Mouse (Mus musculus) hindbrain, embryonic 10.5 days (tissue): ENCODE results near the gene 4632433K11Rik. TPM values are rescaled to one million over a fixed set of nuclear protein-coding genes. Genes with fewer than 3 reads are reported as not detected.

Experiments
- DNase-seq: peaks from one replicate; pipeline ENCODE4 v3.0.0-alpha.2; 2017; ENCODE audit warnings: low spot score
- H3K27ac ChIP-seq: fragments of 300-500 bp; sonication (generic); 2 replicates; pipeline ENCODE4 v1.5.1; 2016; ENCODE audit warnings: mild to moderate bottlenecking, moderate library complexity
- H3K27me3 ChIP-seq: fragments of 300-500 bp; sonication (generic); 2 replicates; pipeline ENCODE4 v1.6.1; 2016; ENCODE audit warnings: mild to moderate bottlenecking; ENCODE audit not compliant: poor library complexity, insufficient read depth, severe bottlenecking
- H3K36me3 ChIP-seq: fragments of 300-500 bp; sonication (generic); 2 replicates; pipeline ENCODE4 v1.6.1; 2016; ENCODE audit warnings: mild to moderate bottlenecking, moderate library complexity
- H3K4me1 ChIP-seq: fragments of 300-500 bp; sonication (generic); replicated peaks from 2 replicates; pipeline ENCODE4 v1.6.1; 2016; ENCODE audit warnings: mild to moderate bottlenecking
- H3K4me3 ChIP-seq: fragments of 300-500 bp; sonication (generic); 2 replicates; pipeline ENCODE4 v1.5.1; 2016; ENCODE audit warnings: mild to moderate bottlenecking, moderate library complexity
- H3K9me3 ChIP-seq: fragments of 300-500 bp; sonication (generic); 2 replicates; pipeline ENCODE4 v1.6.1; 2016; ENCODE audit warnings: mild to moderate bottlenecking, moderate library complexity
- WGBS: fragments of 180-500 bp; shearing (Covaris S2); methylation state at CpG from one replicate; pipeline ENCODE4 v1.1.7; 2016; 5-methylcytosine and 5-hydroxymethylcytosine counted together
- polyA plus RNA-seq: library from polyadenylated mRNA; unstranded; fragments of >200 nt; fragmentation: Nextera tagmentation; extraction: Ambion mirVana; gene quantifications from 2 replicates; pipeline ENCODE4 v1.2.1, GENCODE M21; 2016

The 4632433K11Rik gene
- polyA plus RNA-seq, 1 experiment from 2014 or later: not detected

DNA sequence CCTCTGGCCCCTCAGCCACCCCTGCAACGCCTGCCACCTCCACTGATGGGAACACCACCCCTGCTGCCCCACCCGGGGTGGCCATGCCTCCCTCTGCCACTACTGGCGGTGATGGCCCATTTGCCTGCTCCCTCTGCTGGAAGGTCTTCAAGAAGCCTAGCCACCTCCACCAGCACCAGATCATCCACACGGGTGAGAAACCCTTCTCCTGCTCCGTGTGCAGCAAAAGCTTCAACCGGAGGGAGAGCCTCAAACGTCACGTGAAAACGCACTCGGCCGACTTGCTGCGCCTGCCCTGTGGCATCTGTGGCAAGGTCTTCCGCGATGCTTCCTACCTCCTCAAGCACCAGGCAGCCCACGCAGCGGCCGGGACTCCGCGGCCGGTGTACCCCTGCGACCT, 4.0 kb upstream of the 4632433K11Rik start:
- DNase-seq: no peak
- Histone ChIP-seq H3K36me3 (peaks cover 98% of the 10 kb centered on the region), H3K4me1 (no peaks in the 10 kb centered on the region), H3K9me3 (peaks cover 44% of the 10 kb centered on the region), H3K27ac (no peak overlapping the region), H3K4me3 (peak overlapping the region; percentile 11; the same call in 1 of the 2 replicates), H3K27me3 (peaks cover 16% of the 10 kb centered on the region; the same call in 1 of the 2 replicates)
- 89% methylated on average over 21 of the region's 21 CpGs for WGBS

DNA sequence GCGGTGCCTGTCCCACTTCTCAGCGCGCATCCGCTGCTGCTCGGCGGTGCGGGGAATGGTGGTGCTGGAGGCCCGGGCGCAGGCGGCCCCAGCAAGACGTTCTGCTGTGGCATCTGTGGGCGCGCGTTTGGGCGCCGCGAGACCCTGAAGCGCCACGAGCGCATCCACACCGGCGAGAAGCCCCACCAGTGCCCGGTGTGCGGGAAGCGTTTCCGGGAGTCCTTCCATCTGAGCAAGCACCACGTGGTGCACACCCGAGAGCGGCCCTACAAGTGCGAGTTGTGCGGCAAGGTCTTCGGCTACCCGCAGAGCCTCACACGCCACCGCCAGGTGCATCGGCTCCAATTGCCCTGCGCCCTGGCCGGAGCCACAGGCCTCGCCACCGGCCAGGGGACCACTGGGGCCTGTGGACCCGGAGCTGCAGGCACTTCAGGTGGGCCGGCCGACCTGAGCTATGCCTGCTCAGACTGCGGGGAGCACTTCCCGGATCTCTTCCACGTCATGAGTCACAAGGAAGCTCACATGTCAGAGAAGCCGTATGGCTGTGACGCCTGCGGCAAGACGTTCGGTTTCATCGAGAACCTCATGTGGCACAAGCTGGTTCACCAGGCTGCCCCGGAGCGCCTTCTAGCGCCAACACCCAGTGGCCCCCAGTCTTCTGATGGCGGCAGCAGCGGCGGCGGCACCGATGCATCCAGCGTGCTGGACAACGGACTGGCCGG, 3.2 kb upstream of the 4632433K11Rik start:
- Histone ChIP-seq H3K4me1 (no peaks in the 10 kb centered on the region), H3K36me3 (peaks cover 99% of the 10 kb centered on the region), H3K27ac (no peak overlapping the region), H3K9me3 (peaks cover 49% of the 10 kb centered on the region), H3K4me3 (peak overlapping the region; percentile 11; the same call in 1 of the 2 replicates), H3K27me3 (peaks cover 16% of the 10 kb centered on the region; the same call in 1 of the 2 replicates)
- no peak for DNase-seq
- WGBS: 81% methylated on average over 63 of the region's 63 CpGs

- Histone ChIP-seq H3K27ac (no peak overlapping the region), H3K4me1 (no peaks in the 10 kb centered on the region), H3K4me3 (0 out of 2 replicates have a peak overlapping the region, but pooled peaks have one; percentile 7), H3K9me3 (peaks cover 54% of the 10 kb centered on the region), H3K27me3 (peaks cover 16% of the 10 kb centered on the region; the same call in 1 of the 2 replicates), H3K36me3 (peaks cover 99% of the 10 kb centered on the region)
- 74% methylated on average over 46 of the region's 46 CpGs for WGBS
- no peak for DNase-seq
These were observed 2.4 kb upstream of the 4632433K11Rik start for GRCm38 (mm10) chr7:5031496-5031895.

- H3K27ac ChIP-seq: no peak overlapping the region
- DNase-seq: no peak
- peaks cover 35% of the 10 kb centered on the region for H3K9me3 ChIP-seq
- H3K4me3 ChIP-seq: no peak overlapping the region
- 94% methylated on average over 17 of the region's 17 CpGs for WGBS
- peaks cover 4% of the 10 kb centered on the region; the same call in 1 of the 2 replicates for H3K27me3 ChIP-seq
- peaks cover 62% of the 10 kb centered on the region for H3K36me3 ChIP-seq
- H3K4me1 ChIP-seq: peaks cover 16% of the 10 kb centered on the region
These were observed 1.7 kb downstream of the 4632433K11Rik start for GRCm38 (mm10) chr7:5035628-5036027.

GRCm38 (mm10) chr7:5036136-5036535, 2.2 kb downstream of the 4632433K11Rik start:
- Histone ChIP-seq H3K27me3 (no peaks in the 10 kb centered on the region), H3K4me1 (peaks cover 16% of the 10 kb centered on the region), H3K36me3 (peaks cover 60% of the 10 kb centered on the region), H3K9me3 (peaks cover 30% of the 10 kb centered on the region), H3K27ac (no peak overlapping the region), H3K4me3 (no peak overlapping the region)
- WGBS: 88% methylated on average over 9 of the region's 9 CpGs
- DNase-seq: no peak

- Histone ChIP-seq H3K4me1 (peaks cover 16% of the 10 kb centered on the region), H3K27ac (no peak overlapping the region), H3K9me3 (peaks cover 21% of the 10 kb centered on the region), H3K4me3 (no peak overlapping the region), H3K36me3 (peaks cover 57% of the 10 kb centered on the region), H3K27me3 (no peaks in the 10 kb centered on the region)
- 90% methylated on average over 7 of the region's 7 CpGs for WGBS
- DNase-seq: no peak
These were observed 3.1 kb downstream of the 4632433K11Rik start for GRCm38 (mm10) chr7:5037026-5037425.

DNA sequence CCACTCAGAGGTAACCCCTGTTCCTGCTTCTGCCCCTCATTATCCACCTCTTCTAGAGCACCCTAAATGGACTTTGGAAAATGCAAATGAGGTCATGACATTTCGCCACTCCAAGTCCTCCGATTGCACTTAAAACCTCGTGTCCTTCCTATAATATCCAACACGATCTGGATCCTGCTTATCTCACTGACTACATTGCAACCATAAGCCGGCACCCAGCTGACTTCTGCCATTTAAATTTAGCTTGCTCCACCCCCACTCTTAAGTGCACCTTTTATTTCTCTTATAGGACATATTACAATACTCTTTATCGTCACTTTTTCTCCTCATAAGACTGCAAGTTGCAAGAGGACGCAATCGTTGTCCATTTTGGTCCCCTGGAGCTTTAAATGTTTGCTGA, 3.5 kb downstream of the 4632433K11Rik start:
- 91% methylated on average over 8 of the region's 8 CpGs for WGBS
- peaks cover 16% of the 10 kb centered on the region for H3K4me1 ChIP-seq
- H3K27ac ChIP-seq: peak overlapping the region; percentile 97
- peak overlapping the region; percentile 70 for H3K4me3 ChIP-seq
- H3K9me3 ChIP-seq: peaks cover 17% of the 10 kb centered on the region; the same call in 1 of the 2 replicates
- H3K36me3 ChIP-seq: peaks cover 53% of the 10 kb centered on the region
- no peak for DNase-seq
- no peaks in the 10 kb centered on the region for H3K27me3 ChIP-seq

GRCm38 (mm10) chr7:5038109-5038732, 4.3 kb downstream of the 4632433K11Rik start, which contains the start of gene Zfp784:
Gene Zfp784, minus strand, starts transcription at chr7:5038446.
- H3K9me3 ChIP-seq: peaks cover 13% of the 10 kb centered on the region; the same call in 1 of the 2 replicates
- H3K4me3 ChIP-seq: peak within 1 kb of the TSS; percentile 70
- H3K27me3 ChIP-seq: no peaks in the 10 kb centered on the region
- H3K36me3 ChIP-seq: peaks cover 45% of the 10 kb centered on the region
- WGBS: under 1% methylated on average over 48 of the region's 48 CpGs
- H3K4me1 ChIP-seq: peaks cover 16% of the 10 kb centered on the region
- H3K27ac ChIP-seq: peak within 1 kb of the TSS; percentile 97
- peak; percentile 93 for DNase-seq

DNA sequence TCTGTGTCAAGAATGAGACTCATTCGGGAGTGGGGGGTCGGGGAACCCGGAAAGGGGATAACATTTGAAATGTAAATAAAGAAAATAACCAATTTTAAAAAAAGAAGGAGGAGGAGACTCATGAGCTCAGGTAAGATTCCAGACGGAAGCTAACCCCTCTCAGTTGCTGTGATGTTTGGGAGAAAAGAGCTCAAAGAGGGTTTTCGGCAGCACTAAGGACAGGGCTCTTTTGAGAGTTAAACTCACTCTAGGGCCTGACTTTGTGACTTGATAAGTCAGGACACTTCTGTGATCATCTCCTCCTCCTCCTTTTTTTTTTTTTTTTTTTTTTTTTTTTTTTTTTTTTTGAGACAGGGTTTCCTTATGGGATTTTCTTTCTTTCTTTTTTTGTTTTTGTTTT, 5.0 kb downstream of the 4632433K11Rik start:
- Histone ChIP-seq H3K4me1 (peaks cover 16% of the 10 kb centered on the region), H3K4me3 (peak overlapping the region; percentile 70), H3K27ac (peak overlapping the region; percentile 97), H3K36me3 (peaks cover 38% of the 10 kb centered on the region), H3K27me3 (no peaks in the 10 kb centered on the region), H3K9me3 (peaks cover 10% of the 10 kb centered on the region; the same call in 1 of the 2 replicates)
- DNase-seq: no peak
- 44% methylated on average over 5 of the region's 5 CpGs for WGBS

GRCm38 (mm10) chr7:5044981-5045380, 11.1 kb downstream of the 4632433K11Rik start:
- Histone ChIP-seq H3K27ac (no peak overlapping the region), H3K4me1 (no peaks in the 10 kb centered on the region), H3K36me3 (peaks cover 12% of the 10 kb centered on the region; the same call in 1 of the 2 replicates), H3K9me3 (no peaks in the 10 kb centered on the region), H3K4me3 (no peak overlapping the region), H3K27me3 (no peaks in the 10 kb centered on the region)
- 75% methylated on average over 2 of the region's 2 CpGs for WGBS
- no peak for DNase-seq

- Histone ChIP-seq H3K27me3 (peaks cover 7% of the 10 kb centered on the region), H3K4me3 (no peak overlapping the region), H3K27ac (no peak overlapping the region), H3K36me3 (peaks cover 6% of the 10 kb centered on the region; the same call in 1 of the 2 replicates), H3K9me3 (no peaks in the 10 kb centered on the region), H3K4me1 (peaks cover 9% of the 10 kb centered on the region)
- WGBS: 76% methylated on average over 2 of the region's 2 CpGs
- no peak for DNase-seq
These were observed 12.2 kb downstream of the 4632433K11Rik start for GRCm38 (mm10) chr7:5046112-5046511.

DNA sequence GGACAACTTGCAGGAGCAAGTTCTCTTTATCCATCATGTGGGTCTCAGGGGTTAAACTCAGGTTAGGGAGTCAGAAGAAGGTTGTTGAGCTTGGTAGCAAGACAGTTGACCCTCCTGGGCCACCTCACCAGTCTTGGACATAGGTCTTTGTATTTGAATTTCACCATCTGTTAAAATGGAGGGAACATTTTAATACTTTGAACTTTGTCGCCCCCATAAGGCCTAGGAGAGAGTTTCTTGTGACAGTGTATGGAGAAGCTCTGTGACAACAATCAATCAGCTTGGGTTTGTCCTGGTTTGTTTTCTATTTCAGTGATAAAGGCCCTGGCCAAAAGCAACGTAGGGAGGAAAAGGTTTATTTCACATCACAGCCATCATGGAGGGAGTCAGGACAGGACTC, 13.4 kb downstream of the 4632433K11Rik start:
- WGBS: 38% methylated on average over 2 of the region's 2 CpGs

More for the DNA sequence above, 13.4 kb downstream of the 4632433K11Rik start:
- no peak overlapping the region; the same call in 1 of the 2 replicates for H3K27ac ChIP-seq
- peaks cover 20% of the 10 kb centered on the region for H3K4me1 ChIP-seq
- H3K4me3 ChIP-seq: no peak overlapping the region
- peaks cover 15% of the 10 kb centered on the region for H3K27me3 ChIP-seq
- no peak for DNase-seq
- H3K9me3 ChIP-seq: 0 out of 2 replicates have a peak, but pooled peaks cover 4% of the 10 kb centered on the region
- H3K36me3 ChIP-seq: no peaks in the 10 kb centered on the region
